Mouse (Mus musculus) liver, embryonic 14.5 days (tissue): ENCODE results near the gene Dcxr.

Experiments
- CTCF ChIP-seq: IDR thresholded peaks from 2 replicates; pipeline ENCODE4 v1.5.1; 2016; ENCODE audit warnings: antibody characterized with exemption, low read depth, control low read depth
- EP300 ChIP-seq: IDR thresholded peaks from 2 replicates; pipeline ENCODE4 v1.6.1; 2016; ENCODE audit warnings: antibody characterized with exemption, low read depth

DNA sequence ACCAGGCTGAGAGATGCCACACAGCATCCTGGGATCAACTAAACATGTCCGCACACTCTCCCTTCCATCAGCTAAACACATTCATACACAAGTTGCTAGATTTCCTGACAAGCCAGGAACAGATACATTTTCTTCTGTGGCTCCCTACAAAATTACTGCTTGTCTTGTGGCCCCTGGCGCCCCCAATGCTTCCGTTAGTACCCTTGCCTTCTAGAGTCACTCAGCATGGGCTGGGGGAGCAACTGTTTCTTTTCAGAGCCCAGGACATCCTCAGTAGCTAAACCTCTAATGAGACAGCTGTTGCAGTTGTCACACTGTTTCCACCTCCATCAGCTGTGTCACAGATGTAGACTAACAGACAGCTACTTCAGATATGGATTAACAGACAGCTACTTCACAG is 45.7 kb upstream of the Dcxr start:
- TF ChIP-seq CTCF, result no peak
- no peak for TF ChIP-seq EP300
